Mouse (Mus musculus) bone marrow, adult 2 months (tissue): ENCODE data around the gene Stim2.

ENCODE experiments used
- CTCF ChIP-seq: fragments of 200-500 bp; IDR thresholded peaks from 2 replicates; pipeline ENCODE4 v1.5.1; 2011; ENCODE audit warnings: low read length, control low read depth; ENCODE audit not compliant: control insufficient read depth, insufficient read depth
- POLR2A ChIP-seq: fragments of 200-500 bp; IDR thresholded peaks from 2 replicates; pipeline ENCODE4 v1.6.1; 2011; ENCODE audit warnings: low read depth, mild to moderate bottlenecking, control low read depth, low read length, borderline replicate concordance; ENCODE audit not compliant: control insufficient read depth

DNA sequence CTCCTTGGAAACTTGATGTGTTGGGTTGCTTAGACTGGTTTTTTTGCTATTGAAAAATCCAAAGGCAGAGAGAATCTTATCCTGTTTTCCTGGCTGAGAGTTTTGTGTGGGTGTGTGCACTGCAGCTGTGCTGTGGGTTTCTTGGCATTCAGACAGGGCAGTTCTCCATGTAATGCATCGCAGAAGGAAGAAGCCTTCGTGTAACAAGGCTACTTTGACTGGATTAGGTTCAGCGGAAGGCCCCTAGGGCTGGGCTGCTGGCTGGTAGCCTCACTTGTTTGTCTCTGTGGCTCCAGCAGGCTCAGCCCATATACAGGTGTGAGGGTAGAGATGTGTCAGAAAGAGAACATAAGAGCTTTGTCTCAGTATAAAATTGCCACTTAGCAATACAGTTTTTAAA is 102.6 kb downstream of the Stim2 start:
- TF ChIP-seq CTCF (no peak), POLR2A (no peak)
